10 mouse cellular contexts compared by ENCODE assay signal in genomic region chr10:118761101-118761868, GRCm38 (mm10).
A peak's percentile ranks its signal among the peaks of the same experiment; 100 is the strongest.
DNase-seq lines count a peak whose midpoint lies in the region; ATAC-seq and TF ChIP-seq lines count a peak whose summit lies in the region.
"Had no signal": no experiment of that assay in that cellular context is flagged by ENCODE, and none has a peak within 500 bp of the region (broad histone marks: within the 10 kb centered on the region; RNA-seq: fewer than 3 reads in every experiment).

No protein-coding gene starts in this region.

- no peak for DNase-seq in forebrain, postnatal 0 days
- no peak for DNase-seq in forebrain, embryonic 11.5 days (ENCODE audit: low spot score)
- peak; percentile 59 for DNase-seq in 3134 (ENCODE audit: extremely low read depth, insufficient read length, low spot score)
- DNase-seq in gastrocnemius, adult 8-10 months (ENCODE audit: low spot score in 2 of 2), result peak; percentile 14 to 28
- no peak for DNase-seq in midbrain, postnatal 0 days (ENCODE audit: low spot score)
- DNase-seq in right cerebral cortex, adult 2 months (ENCODE audit: low spot score in 2 of 2), result no peak
- DNase-seq in layer of hippocampus, adult 8-10 months (ENCODE audit: low spot score in 2 of 2), result no peak

- H3K27me3 ChIP-seq in forebrain, postnatal 0 days (ENCODE audit: insufficient read depth, low read length), result no peaks in the 10 kb centered on the region
- H3K27me3 ChIP-seq in forebrain, embryonic 11.5 days (ENCODE audit: control insufficient read depth, insufficient read depth, low read length), result no peaks in the 10 kb centered on the region
- H3K27me3 ChIP-seq in intestine, embryonic 16.5 days (replicated peaks; ENCODE audit: control insufficient read depth, insufficient read depth, low read length), result no peaks in the 10 kb centered on the region
- H3K27me3 ChIP-seq in midbrain, postnatal 0 days (ENCODE audit: insufficient read depth, low read length), result no peaks in the 10 kb centered on the region
- H3K27me3 ChIP-seq: limb, embryonic 12.5 days had no signal

- WGBS in forebrain, postnatal 0 days, result 67% methylated on average over 10 of the region's 10 CpGs
- 90% methylated on average over 10 of the region's 10 CpGs for WGBS in forebrain, embryonic 11.5 days
- whole genome bisulfite sequencing in intestine, embryonic 16.5 days, result 49% methylated on average over 10 of the region's 10 CpGs
- 82% methylated on average over 10 of the region's 10 CpGs for WGBS in midbrain, postnatal 0 days

- no peaks in the 10 kb centered on the region for H3K4me1 ChIP-seq in forebrain, postnatal 0 days (ENCODE audit: insufficient read depth)
- no peaks in the 10 kb centered on the region for H3K4me1 ChIP-seq in forebrain, embryonic 11.5 days (replicated peaks; ENCODE audit: control insufficient read depth, insufficient read depth, low read length)
- H3K4me1 ChIP-seq in intestine, embryonic 16.5 days (ENCODE audit: control insufficient read depth, insufficient read depth, low read length), result peaks cover 18% of the 10 kb centered on the region
- no peaks in the 10 kb centered on the region for H3K4me1 ChIP-seq in midbrain, postnatal 0 days (ENCODE audit: insufficient read depth, low read length)
- H3K4me1 ChIP-seq: limb, embryonic 12.5 days had no signal

- no peaks in the 10 kb centered on the region for H3K36me3 ChIP-seq in forebrain, postnatal 0 days (ENCODE audit: insufficient read depth)
- no peaks in the 10 kb centered on the region for H3K36me3 ChIP-seq in forebrain, embryonic 11.5 days (ENCODE audit: control insufficient read depth, insufficient read depth, low read length)
- H3K36me3 ChIP-seq in intestine, embryonic 16.5 days (ENCODE audit: control insufficient read depth, insufficient read depth, low read length), result no peaks in the 10 kb centered on the region
- no peaks in the 10 kb centered on the region for H3K36me3 ChIP-seq in midbrain, postnatal 0 days (ENCODE audit: insufficient read depth, low read length)
- H3K36me3 ChIP-seq: limb, embryonic 12.5 days had no signal

- H3K4me2 ChIP-seq in forebrain, postnatal 0 days (ENCODE audit: low read depth), result no peak overlapping the region
- H3K4me2 ChIP-seq in forebrain, embryonic 11.5 days (ENCODE audit: low read depth, low read length, severe bottlenecking), result no peak overlapping the region
- H3K4me2 ChIP-seq in intestine, embryonic 16.5 days (ENCODE audit: low read depth, low read length), result no peak overlapping the region
- no peak overlapping the region for H3K4me2 ChIP-seq in midbrain, postnatal 0 days (ENCODE audit: low read depth, low read length, poor library complexity, severe bottlenecking)
- H3K4me2 ChIP-seq: limb, embryonic 12.5 days had no signal

- no peak overlapping the region for H3K27ac ChIP-seq in forebrain, postnatal 0 days (ENCODE audit: low read depth, low read length)
- H3K27ac ChIP-seq in forebrain, embryonic 11.5 days (ENCODE audit: low read depth, low read length), result no peak overlapping the region
- peak overlapping the region; percentile 43 for H3K27ac ChIP-seq in intestine, embryonic 16.5 days (ENCODE audit: low read length)
- H3K27ac ChIP-seq in midbrain, postnatal 0 days (ENCODE audit: low read depth, low read length), result no peak overlapping the region
- H3K27ac ChIP-seq: limb, embryonic 12.5 days had no signal

- H3K4me3 ChIP-seq in forebrain, postnatal 0 days (ENCODE audit: low read depth, low read length), result no peak overlapping the region
- no peak overlapping the region for H3K4me3 ChIP-seq in forebrain, embryonic 11.5 days (ENCODE audit: low read depth, low read length)
- no peak overlapping the region for H3K4me3 ChIP-seq in intestine, embryonic 16.5 days (ENCODE audit: low read length)
- H3K4me3 ChIP-seq in midbrain, postnatal 0 days (ENCODE audit: low read depth, low read length), result no peak overlapping the region
- H3K4me3 ChIP-seq: erythroblast, embryonic 14.5 days; limb, embryonic 12.5 days had no signal

- H3K9me3 ChIP-seq in forebrain, postnatal 0 days (ENCODE audit: low read length), result no peaks in the 10 kb centered on the region
- H3K9me3 ChIP-seq in forebrain, embryonic 11.5 days (ENCODE audit: control insufficient read depth, low read length), result no peaks in the 10 kb centered on the region
- no peaks in the 10 kb centered on the region for H3K9me3 ChIP-seq in intestine, embryonic 16.5 days (ENCODE audit: control insufficient read depth, low read length)
- H3K9me3 ChIP-seq in midbrain, postnatal 0 days (ENCODE audit: low read length), result no peaks in the 10 kb centered on the region
- H3K9me3 ChIP-seq: limb, embryonic 12.5 days had no signal

- no peak overlapping the region for H3K9ac ChIP-seq in forebrain, postnatal 0 days
- no peak overlapping the region for H3K9ac ChIP-seq in forebrain, embryonic 11.5 days (ENCODE audit: low read length)
- H3K9ac ChIP-seq in intestine, embryonic 16.5 days (ENCODE audit: low read depth, low read length), result 0 out of 2 replicates have a peak overlapping the region, but pooled peaks have one; percentile 37
- no peak overlapping the region for H3K9ac ChIP-seq in midbrain, postnatal 0 days (replicated peaks; ENCODE audit: low read length, poor library complexity, severe bottlenecking)
- H3K9ac ChIP-seq: limb, embryonic 12.5 days had no signal

- TF ChIP-seq CTCF in forebrain, postnatal 0 days (IDR thresholded peaks at IDR 0.05; ENCODE audit: low read depth), result no peak
- TF ChIP-seq CTCF in midbrain, postnatal 0 days (IDR thresholded peaks at IDR 0.05), result no peak

- ATAC-seq in forebrain, postnatal 0 days, result peak; percentile 12; the same call in 1 of the 2 replicates
- ATAC-seq in forebrain, embryonic 11.5 days (replicated peaks; ENCODE audit: low FRiP score), result no peak
- ATAC-seq in intestine, embryonic 16.5 days, result peak; percentile 65
- no peak for ATAC-seq in midbrain, postnatal 0 days (ENCODE audit: low FRiP score)

Comparison
In these comparisons a context has a peak if more than half of its experiments do, and no peak if none do; other contexts are left out.
1. ATAC-seq: peak in forebrain, postnatal 0 days (single experiment) and intestine, embryonic 16.5 days (single experiment); none in forebrain, embryonic 11.5 days (single experiment) and midbrain, postnatal 0 days (single experiment).
2. DNase-seq: peak in 3134 (single experiment) and gastrocnemius, adult 8-10 months (2 of 2); none in forebrain, postnatal 0 days (single experiment), forebrain, embryonic 11.5 days (single experiment), midbrain, postnatal 0 days (single experiment), right cerebral cortex, adult 2 months (0 of 2) and layer of hippocampus, adult 8-10 months (0 of 2).